ENCODE assay signal across 17 mouse cellular contexts in the genomic region with DNA sequence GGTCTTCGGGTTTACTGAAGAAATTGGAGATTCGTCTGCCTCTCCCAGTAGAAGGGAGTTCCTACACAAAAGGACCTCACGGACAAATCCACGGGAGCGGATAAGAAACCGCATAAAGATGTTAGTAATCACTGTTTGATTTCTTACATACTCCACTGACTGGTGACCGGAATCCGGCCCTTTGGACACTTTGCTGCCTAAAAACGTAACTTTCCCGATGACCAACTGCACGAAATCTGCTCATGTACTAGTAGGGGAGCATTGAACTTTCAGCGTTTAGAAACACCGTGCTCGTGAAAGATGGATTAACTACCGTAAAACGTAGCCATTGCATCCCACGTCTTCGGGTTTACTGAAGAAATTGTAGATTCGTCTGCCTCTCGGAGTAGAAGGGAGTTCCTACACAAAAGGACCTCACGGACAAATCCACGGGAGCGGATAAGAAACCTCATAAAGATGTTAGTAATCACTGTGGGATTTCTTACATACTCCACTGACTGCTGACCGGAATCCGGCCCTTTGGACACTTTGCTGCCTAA. TPM values are rescaled to one million over a fixed set of nuclear protein-coding genes. Genes with fewer than 3 reads are reported as not detected.
DNase-seq lines count a peak whose midpoint lies in the region; ATAC-seq and TF ChIP-seq lines count a peak whose summit lies in the region.
"Not testable (repeated sequence)": the region's sequence is repeated elsewhere in the genome, so short reads cannot be mapped to it uniquely, and the experiment has no call there.
"Had no signal": no experiment of that assay in that cellular context is flagged by ENCODE, and none has a peak within 500 bp of the region (broad histone marks: within the 10 kb centered on the region; RNA-seq: fewer than 3 reads in every experiment).

No protein-coding gene starts in this region.

- H3K27me3 ChIP-seq in forebrain, embryonic 10.5 days (ENCODE audit: poor library complexity, severe bottlenecking) = peaks cover 47% of the 10 kb centered on the region
- peaks cover 45% of the 10 kb centered on the region for H3K27me3 ChIP-seq in hindbrain, embryonic 10.5 days (ENCODE audit: insufficient read depth, poor library complexity, severe bottlenecking)
- peaks cover 35% of the 10 kb centered on the region for H3K27me3 ChIP-seq in limb, embryonic 10.5 days (ENCODE audit: low read depth, poor library complexity, severe bottlenecking)
- H3K27me3 ChIP-seq in midbrain, embryonic 11.5 days (ENCODE audit: control insufficient read depth, insufficient read depth, low read length) = peaks cover 12% of the 10 kb centered on the region

- not testable (repeated sequence) for H3K27ac ChIP-seq in forebrain, embryonic 10.5 days; hindbrain, embryonic 10.5 days; limb, embryonic 10.5 days; midbrain, embryonic 11.5 days (ENCODE audit: low read depth, low read length)

- not testable (repeated sequence) for ATAC-seq in midbrain, embryonic 11.5 days (ENCODE audit: low FRiP score)

- WGBS in forebrain, embryonic 10.5 days = 1% methylated on average over 25 of the region's 25 CpGs
- 2% methylated on average over 25 of the region's 25 CpGs for WGBS in hindbrain, embryonic 10.5 days
- 1% methylated on average over 25 of the region's 25 CpGs for WGBS in limb, embryonic 10.5 days
- under 1% methylated on average over 23 of the region's 25 CpGs for WGBS in midbrain, embryonic 11.5 days

- not testable (repeated sequence) for H3K9me3 ChIP-seq in forebrain, embryonic 10.5 days; hindbrain, embryonic 10.5 days; limb, embryonic 10.5 days (replicated peaks); midbrain, embryonic 11.5 days (ENCODE audit: control insufficient read depth, low read length)

- peak; percentile 7 for DNase-seq in brain, embryonic 14.5 days (ENCODE audit: low read depth)
- peak; percentile 14 for DNase-seq in forebrain, embryonic 10.5 days (ENCODE audit: extremely low spot score, low spot score)
- DNase-seq in hindbrain, embryonic 10.5 days (ENCODE audit: low spot score) = peak; percentile 6
- DNase-seq in limb, embryonic 10.5 days (ENCODE audit: low spot score) = peak; percentile 28
- DNase-seq in midbrain, embryonic 11.5 days (ENCODE audit: low spot score, missing footprints) = peak; percentile 89
- DNase-seq in retina, postnatal 1 day = peak; percentile 5
- peak; percentile 4 for DNase-seq in urinary bladder, postnatal 14 days (ENCODE audit: low spot score)

- H3K4me3 ChIP-seq in forebrain, embryonic 10.5 days; hindbrain, embryonic 10.5 days; limb, embryonic 10.5 days; midbrain, embryonic 11.5 days (ENCODE audit: low read depth, low read length): not testable (repeated sequence)

- H3K4me1 ChIP-seq in forebrain, embryonic 10.5 days; hindbrain, embryonic 10.5 days (replicated peaks); limb, embryonic 10.5 days; midbrain, embryonic 11.5 days (ENCODE audit: control insufficient read depth, insufficient read depth, low read length): not testable (repeated sequence)

- not testable (repeated sequence) for TF ChIP-seq POLR2A in brain, embryonic 14.5 days (IDR thresholded peaks at IDR 0.05; ENCODE audit: borderline replicate concordance, extremely low read depth, insufficient read depth, insufficient read length, poor library complexity, severe bottlenecking)

- not testable (repeated sequence) for H3K4me2 ChIP-seq in midbrain, embryonic 11.5 days

- TF ChIP-seq CTCF in brain, embryonic 14.5 days (IDR thresholded peaks at IDR 0.05; ENCODE audit: borderline replicate concordance, extremely low read depth, insufficient read depth, insufficient read length) = not testable (repeated sequence)

- not testable (repeated sequence) for H3K36me3 ChIP-seq in forebrain, embryonic 10.5 days (replicated peaks); hindbrain, embryonic 10.5 days; limb, embryonic 10.5 days; midbrain, embryonic 11.5 days (ENCODE audit: control insufficient read depth, insufficient read depth, low read length)

- not testable (repeated sequence) for H3K9ac ChIP-seq in midbrain, embryonic 11.5 days (ENCODE audit: low read length)

RNA-seq across cellular contexts. Expression of a gene that starts 9.8 kb away (rescaled TPM):
- not detected in 2 replicates for polyA plus RNA-seq in brain, embryonic 14.5 days (2012; rRNA removed)
- polyA plus RNA-seq in forebrain, embryonic 10.5 days (2016; fragmentation: Nextera tagmentation; extraction: Ambion mirVana) = not detected in 2 replicates
- not detected in 2 replicates for polyA plus RNA-seq in hindbrain, embryonic 10.5 days (2016; fragmentation: Nextera tagmentation; extraction: Ambion mirVana)
- polyA plus RNA-seq in limb, embryonic 10.5 days (2016; fragmentation: Nextera tagmentation; extraction: Ambion mirVana) = not detected in 2 replicates
- not detected in 2 replicates for polyA plus RNA-seq in midbrain, embryonic 11.5 days (2014; fragmentation: Nextera tagmentation; extraction: Ambion mirVana)
- polyA plus RNA-seq: forebrain, embryonic 16.5 days; heart, embryonic 13.5 days; hindbrain, embryonic 16.5 days; intestine, postnatal 0 days; kidney, embryonic 14.5 days; limb, embryonic 13.5 days; liver, embryonic 12.5 days; midbrain, embryonic 15.5 days; neural tube, embryonic 15.5 days; stomach, embryonic 14.5 days had no signal

RNA-seq across cellular contexts. Expression of a gene that starts 15.3 kb away (rescaled TPM):
- not detected in 2 replicates for polyA plus RNA-seq in brain, embryonic 14.5 days (2012; rRNA removed)
- not detected in 2 replicates for polyA plus RNA-seq in forebrain, embryonic 10.5 days (2016; fragmentation: Nextera tagmentation; extraction: Ambion mirVana)
- polyA plus RNA-seq in hindbrain, embryonic 10.5 days (2016; fragmentation: Nextera tagmentation; extraction: Ambion mirVana) = not detected in 2 replicates
- polyA plus RNA-seq in limb, embryonic 10.5 days (2016; fragmentation: Nextera tagmentation; extraction: Ambion mirVana) = not detected in 2 replicates
- not detected in 2 replicates for polyA plus RNA-seq in midbrain, embryonic 11.5 days (2014; fragmentation: Nextera tagmentation; extraction: Ambion mirVana)
- polyA plus RNA-seq: forebrain, embryonic 16.5 days; heart, embryonic 13.5 days; hindbrain, embryonic 16.5 days; intestine, postnatal 0 days; kidney, embryonic 14.5 days; limb, embryonic 13.5 days; liver, embryonic 12.5 days; midbrain, embryonic 15.5 days; neural tube, embryonic 15.5 days; stomach, embryonic 14.5 days had no signal

Comparison
In these comparisons a context has a peak if more than half of its experiments do, and no peak if none do; other contexts are left out.
1. DNase-seq: peak in every context shown above with its lines; median percentile 89 in midbrain, embryonic 11.5 days; 28 in limb, embryonic 10.5 days; 14 in forebrain, embryonic 10.5 days; 7 in brain, embryonic 14.5 days; 6 in hindbrain, embryonic 10.5 days; 5 in retina, postnatal 1 day; 4 in urinary bladder, postnatal 14 days.